Mouse (Mus musculus): Measurements from ENCODE around the gene Myo1g. TPM values are rescaled to one million over a fixed set of nuclear protein-coding genes. Genes with fewer than 3 reads are reported as not detected.
"Not testable (repeated sequence)": the region's sequence is repeated elsewhere in the genome, so short reads cannot be mapped to it uniquely, and the experiment has no call there.

Gene Myo1g
- polyA plus RNA-seq, 1 experiment from 2014 or later = 0.27 TPM

GRCm38 (mm10) chr11:6527256-6528185 is 6.8 kb upstream of the Myo1g start:
- H3K9me3 ChIP-seq = no peaks in the 10 kb centered on the region
- H3K27ac ChIP-seq = peak overlapping the region; percentile 76; the same call in 1 of the 2 replicates
- H3K4me2 ChIP-seq (replicated peaks) = peak overlapping the region; percentile 89
- 19% methylated on average over 10 of the region's 10 CpGs for WGBS
- peak overlapping the region; percentile 63 for H3K4me3 ChIP-seq (replicated peaks)
- H3K4me1 ChIP-seq (replicated peaks) = peaks cover 18% of the 10 kb centered on the region
- peaks cover 28% of the 10 kb centered on the region for H3K36me3 ChIP-seq
- H3K27me3 ChIP-seq = no peaks in the 10 kb centered on the region
- H3K9ac ChIP-seq (replicated peaks) = peak overlapping the region; percentile 84
- peak; percentile 34 for ATAC-seq

GRCm38 (mm10) chr11:6526526-6527255 is 5.9 kb upstream of the Myo1g start:
- peak overlapping the region; percentile 84 for H3K9ac ChIP-seq (replicated peaks)
- ATAC-seq = not testable (repeated sequence)
- H3K4me3 ChIP-seq (replicated peaks) = peak overlapping the region; percentile 63

GRCm38 (mm10) chr11:6525241-6525640 is 4.5 kb upstream of the Myo1g start:
- Histone ChIP-seq H3K36me3 (peaks cover 28% of the 10 kb centered on the region), H3K4me2 (replicated peaks) (no peak overlapping the region), H3K27ac (no peak overlapping the region), H3K4me1 (replicated peaks) (peaks cover 18% of the 10 kb centered on the region), H3K9ac (replicated peaks) (no peak overlapping the region), H3K4me3 (replicated peaks) (no peak overlapping the region), H3K9me3 (no peaks in the 10 kb centered on the region), H3K27me3 (no peaks in the 10 kb centered on the region)
- no peak for ATAC-seq
- 53% methylated on average over 1 of the region's 1 CpGs for WGBS

More at GRCm38 (mm10) chr11:6526526-6527255, 5.9 kb upstream of the Myo1g start:
- Histone ChIP-seq H3K4me1 (replicated peaks) (peaks cover 18% of the 10 kb centered on the region), H3K36me3 (peaks cover 28% of the 10 kb centered on the region), H3K4me2 (replicated peaks) (peak overlapping the region; percentile 89)
- WGBS = 74% methylated on average over 12 of the region's 16 CpGs
- H3K9me3 ChIP-seq, H3K27me3 ChIP-seq, H3K27ac ChIP-seq: not testable (repeated sequence)

- no peak for ATAC-seq
- Histone ChIP-seq H3K9me3 (no peaks in the 10 kb centered on the region), H3K4me2 (replicated peaks) (no peak overlapping the region), H3K27me3 (no peaks in the 10 kb centered on the region), H3K4me1 (replicated peaks) (peaks cover 18% of the 10 kb centered on the region), H3K4me3 (replicated peaks) (no peak overlapping the region), H3K9ac (replicated peaks) (no peak overlapping the region), H3K36me3 (peaks cover 28% of the 10 kb centered on the region), H3K27ac (no peak overlapping the region)
- WGBS = 89% methylated on average over 4 of the region's 4 CpGs
Measured at GRCm38 (mm10) chr11:6524880-6525238, 4.1 kb upstream of the Myo1g start.

GRCm38 (mm10) chr11:6524165-6524879 is 3.6 kb upstream of the Myo1g start:
- H3K27me3 ChIP-seq = no peaks in the 10 kb centered on the region
- no peak overlapping the region for H3K4me3 ChIP-seq (replicated peaks)
- WGBS = 93% methylated on average over 8 of the region's 8 CpGs
- H3K27ac ChIP-seq = no peak overlapping the region
- peaks cover 28% of the 10 kb centered on the region for H3K36me3 ChIP-seq
- ATAC-seq = no peak
- H3K9ac ChIP-seq (replicated peaks) = no peak overlapping the region
- no peak overlapping the region for H3K4me2 ChIP-seq (replicated peaks)
- peaks cover 18% of the 10 kb centered on the region for H3K4me1 ChIP-seq (replicated peaks)
- no peaks in the 10 kb centered on the region for H3K9me3 ChIP-seq

GRCm38 (mm10) chr11:6523662-6524088 is 2.9 kb upstream of the Myo1g start:
- H3K27ac ChIP-seq = no peak overlapping the region
- peaks cover 28% of the 10 kb centered on the region for H3K36me3 ChIP-seq
- H3K9ac ChIP-seq (replicated peaks) = no peak overlapping the region
- 71% methylated on average over 1 of the region's 1 CpGs for WGBS
- H3K4me1 ChIP-seq (replicated peaks) = peaks cover 18% of the 10 kb centered on the region
- H3K4me2 ChIP-seq (replicated peaks) = no peak overlapping the region
- no peak for ATAC-seq
- H3K9me3 ChIP-seq = no peaks in the 10 kb centered on the region
- H3K27me3 ChIP-seq = no peaks in the 10 kb centered on the region
- H3K4me3 ChIP-seq (replicated peaks) = no peak overlapping the region

- 76% methylated on average over 9 of the region's 9 CpGs for WGBS
- ATAC-seq = no peak
- no peak overlapping the region for H3K4me3 ChIP-seq (replicated peaks)
Measured at GRCm38 (mm10) chr11:6522782-6523525, 2.2 kb upstream of the Myo1g start.

GRCm38 (mm10) chr11:6519491-6520033 is 1.2 kb downstream of the Myo1g start:
- H3K36me3 ChIP-seq = peaks cover 7% of the 10 kb centered on the region
- no peak overlapping the region for H3K27ac ChIP-seq
- 78% methylated on average over 11 of the region's 11 CpGs for WGBS
- 0 out of 2 replicates have a peak, but pooled peaks cover 4% of the 10 kb centered on the region for H3K4me1 ChIP-seq (replicated peaks)
- no peak overlapping the region for H3K9ac ChIP-seq (replicated peaks)
- H3K9me3 ChIP-seq = no peaks in the 10 kb centered on the region
- H3K4me2 ChIP-seq (replicated peaks) = no peak overlapping the region
- H3K27me3 ChIP-seq = no peaks in the 10 kb centered on the region
- no peak overlapping the region for H3K4me3 ChIP-seq (replicated peaks)
- ATAC-seq = no peak

More at GRCm38 (mm10) chr11:6522782-6523525, 2.2 kb upstream of the Myo1g start:
- Histone ChIP-seq H3K9me3 (no peaks in the 10 kb centered on the region), H3K4me2 (replicated peaks) (no peak overlapping the region), H3K36me3 (peaks cover 28% of the 10 kb centered on the region), H3K27me3 (no peaks in the 10 kb centered on the region), H3K9ac (replicated peaks) (no peak overlapping the region), H3K4me1 (replicated peaks) (peaks cover 15% of the 10 kb centered on the region), H3K27ac (no peak overlapping the region)

GRCm38 (mm10) chr11:6514837-6515236 is 5.9 kb downstream of the Myo1g start:
- H3K4me3 ChIP-seq (replicated peaks) = no peak overlapping the region
- H3K36me3 ChIP-seq = no peaks in the 10 kb centered on the region
- 0 out of 2 replicates have a peak, but pooled peaks cover 4% of the 10 kb centered on the region for H3K4me1 ChIP-seq (replicated peaks)
- no peak overlapping the region for H3K9ac ChIP-seq (replicated peaks)
- no peaks in the 10 kb centered on the region for H3K27me3 ChIP-seq
- no peak overlapping the region for H3K4me2 ChIP-seq (replicated peaks)
- ATAC-seq = 0 out of 2 replicates have a peak, but pooled peaks have one; percentile 50
- H3K9me3 ChIP-seq = no peaks in the 10 kb centered on the region
- WGBS = 40% methylated on average over 7 of the region's 7 CpGs
- H3K27ac ChIP-seq = no peak overlapping the region

- H3K9me3 ChIP-seq = no peaks in the 10 kb centered on the region
- WGBS = 61% methylated on average over 1 of the region's 1 CpGs
- no peak for ATAC-seq
Measured at GRCm38 (mm10) chr11:6508269-6508876, 12.4 kb downstream of the Myo1g start.

More at GRCm38 (mm10) chr11:6508269-6508876, 12.4 kb downstream of the Myo1g start:
- Histone ChIP-seq H3K36me3 (no peaks in the 10 kb centered on the region), H3K4me1 (replicated peaks) (no peaks in the 10 kb centered on the region), H3K9ac (replicated peaks) (no peak overlapping the region), H3K4me2 (replicated peaks) (no peak overlapping the region), H3K27ac (no peak overlapping the region), H3K27me3 (no peaks in the 10 kb centered on the region), H3K4me3 (replicated peaks) (no peak overlapping the region)

Measured in midbrain, embryonic 13.5 days (tissue).